Mouse (Mus musculus) spleen, postnatal 4 days (tissue): ENCODE results near the gene Slco1a5.
"Not testable (repeated sequence)": the region's sequence is repeated elsewhere in the genome, so short reads cannot be mapped to it uniquely, and the experiment has no call there.

Experiments used
- DNase-seq, 2 experiments: peaks; one replicate each; pipeline ENCODE4 v3.0.0; 2022; ENCODE audit warnings: low spot score in 2 of 2

Gene Slco1a5

DNA sequence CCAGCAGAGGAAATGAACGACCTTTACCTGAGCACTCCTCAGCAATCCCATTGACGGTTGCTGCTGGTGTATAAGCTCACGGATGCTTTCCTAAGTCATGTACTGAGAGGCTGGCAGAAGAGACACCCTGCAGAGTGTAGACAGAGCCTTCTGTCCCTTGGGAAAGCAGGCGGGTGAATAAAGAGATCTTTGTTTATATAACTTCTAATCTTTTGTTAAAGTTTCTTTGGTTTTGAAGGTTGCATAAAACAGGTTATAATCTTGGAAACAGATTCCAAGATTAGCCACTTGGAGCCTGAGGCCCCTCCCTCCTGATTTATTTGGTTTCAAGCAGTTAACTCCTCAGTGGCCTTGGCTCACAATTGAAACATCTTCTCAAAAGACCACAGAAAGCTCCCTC, at the start of gene Slco1a5:
Gene Slco1a5 (minus strand): TSS at position 101 of the 400 bp plus-strand sequence.
- no peak for DNase-seq

DNA sequence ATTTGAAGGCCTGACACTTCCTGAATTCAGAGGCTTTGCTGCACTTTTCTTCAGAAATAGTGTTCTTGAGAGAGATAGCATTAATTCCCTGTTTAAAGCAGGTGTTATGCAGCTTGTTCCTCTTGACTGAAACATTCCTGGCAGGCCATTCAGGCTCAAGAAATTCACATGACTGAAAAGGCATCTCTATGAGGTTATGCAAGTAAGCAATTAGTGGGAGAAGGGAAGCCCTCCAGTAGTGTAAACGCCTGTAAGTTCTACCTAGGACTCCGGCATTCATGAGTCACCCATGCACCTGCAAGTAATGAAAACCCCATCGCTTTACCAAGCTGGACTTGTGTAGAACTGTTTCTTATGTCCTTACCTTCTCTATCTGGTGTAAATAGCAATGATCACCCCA, 46.8 kb upstream of the Slco1a5 start:
- DNase-seq, result no peak

DNA sequence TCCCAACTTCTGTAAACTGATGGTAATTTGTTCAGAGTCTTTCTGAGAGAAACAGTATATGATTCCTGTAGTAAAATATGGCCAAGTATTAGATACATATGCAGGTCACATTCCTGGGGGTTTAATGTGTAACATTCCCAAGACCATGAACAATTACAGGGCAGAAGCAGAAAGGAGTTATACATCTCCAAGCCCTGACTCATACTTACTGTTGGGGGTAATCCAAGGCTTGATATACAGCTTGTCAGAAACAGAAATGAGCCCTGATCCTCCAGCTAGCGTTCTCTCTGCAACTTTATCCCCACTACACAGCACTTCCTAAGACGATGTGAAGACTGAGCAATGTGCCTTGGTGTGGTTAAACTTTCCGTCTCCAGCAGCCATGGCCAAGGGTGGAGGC, 44.8 kb upstream of the Slco1a5 start:
- DNase-seq, result no peak

DNA sequence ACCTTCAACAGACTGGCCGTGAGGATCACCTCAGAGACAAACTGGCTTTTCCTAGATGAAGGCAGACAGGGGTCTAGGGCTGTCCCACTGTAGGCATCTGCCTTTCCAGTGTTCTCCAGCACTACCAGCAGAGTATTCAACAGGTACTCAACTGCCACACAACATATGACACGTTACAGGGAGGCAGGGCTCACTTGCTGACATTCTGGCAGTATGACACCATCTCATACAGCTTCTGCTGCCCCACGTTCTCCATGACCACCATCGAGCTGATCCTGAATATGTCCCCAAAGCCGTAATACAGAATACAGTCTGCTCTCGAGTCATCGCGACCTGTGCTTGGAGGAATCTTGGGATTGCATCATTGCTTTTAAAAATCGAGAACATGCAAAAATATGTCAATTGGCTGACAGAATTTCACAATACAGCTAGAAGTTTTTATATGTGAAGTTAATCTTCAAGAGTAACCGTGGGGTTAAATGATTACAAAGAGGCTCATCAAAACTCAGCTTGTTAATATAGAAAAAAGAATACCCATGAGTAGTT, 43.8 kb upstream of the Slco1a5 start:
- no peak for DNase-seq

DNA sequence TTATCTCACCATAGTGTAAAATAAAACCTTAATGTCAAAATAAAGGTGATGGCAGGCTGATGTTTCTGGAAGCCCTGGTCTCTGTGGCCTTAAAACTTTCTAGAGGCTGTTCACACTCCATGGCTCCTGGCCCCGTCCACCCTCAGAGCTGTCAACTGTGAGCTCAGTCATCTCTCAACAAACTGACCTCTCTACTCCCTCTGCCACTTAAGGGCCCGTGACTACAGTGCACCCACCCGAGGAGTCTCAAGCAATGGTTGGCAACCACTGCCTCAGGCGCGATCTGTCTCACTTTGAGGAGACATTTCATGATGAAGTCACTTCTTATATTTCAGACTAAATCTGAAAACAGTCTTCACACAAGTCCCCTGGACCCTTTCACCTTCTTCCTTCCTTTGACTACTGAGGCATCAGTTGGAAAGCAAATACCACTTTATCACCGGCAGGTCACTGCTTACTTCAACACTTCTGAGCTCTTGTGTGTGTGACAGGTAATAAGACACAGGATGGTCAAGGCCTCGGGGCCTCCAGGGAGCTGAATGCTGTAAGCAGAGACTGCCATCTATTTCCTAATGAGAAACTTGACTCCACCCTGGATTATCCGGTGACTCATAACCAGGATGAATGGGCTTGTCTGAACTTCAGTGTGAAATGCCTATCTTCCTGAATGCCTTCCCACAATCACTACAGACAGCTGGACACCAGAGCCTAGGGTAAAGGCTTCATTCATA, 43.1 kb upstream of the Slco1a5 start:
- no peak for DNase-seq

DNA sequence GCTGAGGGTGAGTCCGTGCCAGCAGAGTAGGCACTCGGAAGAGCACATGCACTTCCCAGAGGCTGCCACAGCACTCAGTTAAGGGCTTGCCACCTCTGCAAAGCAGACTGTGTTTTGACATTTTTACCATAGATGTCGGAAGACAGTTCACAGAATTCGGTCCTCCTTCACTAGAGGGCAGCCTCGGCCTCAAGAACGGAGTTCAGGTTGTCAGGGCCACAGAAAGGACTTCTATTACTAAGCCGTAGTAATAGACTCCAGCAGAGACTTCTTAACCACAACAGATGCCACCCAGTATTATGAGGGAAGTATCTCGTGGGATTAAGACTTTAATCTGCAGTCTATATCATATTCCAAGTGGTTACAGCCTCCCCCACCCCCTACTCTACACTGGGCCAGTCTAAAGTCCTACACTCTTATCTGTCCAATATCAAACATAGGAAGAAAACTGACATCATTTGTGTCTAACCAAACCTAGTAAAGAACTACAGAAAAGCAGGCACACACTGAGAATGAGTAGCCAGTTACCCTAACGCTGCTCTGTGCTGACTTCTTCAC, 40.3 kb upstream of the Slco1a5 start:
- DNase-seq, result no peak

DNA sequence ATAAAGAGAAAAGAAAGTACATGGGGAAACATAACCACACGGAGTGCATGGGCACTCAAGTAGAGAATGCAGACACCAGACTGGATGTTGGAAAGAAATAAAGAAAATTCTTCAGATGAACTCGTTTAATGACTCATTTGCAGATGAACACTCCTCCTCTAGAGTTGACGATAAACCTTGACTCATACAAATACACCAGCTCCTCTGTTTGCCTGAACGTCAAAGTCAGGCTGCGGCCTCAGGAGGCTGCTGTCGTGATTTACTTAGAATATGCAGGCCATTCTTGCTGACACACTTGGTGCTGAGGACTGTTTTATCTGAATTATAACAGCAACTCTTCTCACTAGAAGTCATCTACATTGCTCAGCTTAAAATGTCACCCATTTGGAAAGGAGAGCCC, 39.3 kb upstream of the Slco1a5 start:
- DNase-seq, result no peak

DNA sequence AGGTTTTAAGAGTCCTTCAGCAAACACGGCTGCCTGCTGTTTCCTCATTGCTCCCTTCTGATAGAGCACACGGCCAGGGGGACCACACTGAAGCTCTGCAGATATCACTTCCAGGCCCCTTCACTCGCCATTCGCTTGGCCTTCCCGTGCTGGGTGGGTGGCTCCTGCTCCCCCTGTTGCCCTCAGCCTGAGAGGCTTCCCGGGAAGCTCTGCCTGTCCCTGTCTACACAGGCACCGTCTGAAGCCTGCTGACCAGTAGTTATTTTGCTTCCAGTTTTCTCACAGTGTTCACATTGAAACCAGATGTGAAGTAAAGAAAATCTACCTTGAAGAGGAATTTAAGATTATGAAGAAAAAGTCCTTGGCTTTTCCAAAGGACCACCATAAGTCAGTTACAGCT, 34.3 kb upstream of the Slco1a5 start:
- DNase-seq, result no peak

DNA sequence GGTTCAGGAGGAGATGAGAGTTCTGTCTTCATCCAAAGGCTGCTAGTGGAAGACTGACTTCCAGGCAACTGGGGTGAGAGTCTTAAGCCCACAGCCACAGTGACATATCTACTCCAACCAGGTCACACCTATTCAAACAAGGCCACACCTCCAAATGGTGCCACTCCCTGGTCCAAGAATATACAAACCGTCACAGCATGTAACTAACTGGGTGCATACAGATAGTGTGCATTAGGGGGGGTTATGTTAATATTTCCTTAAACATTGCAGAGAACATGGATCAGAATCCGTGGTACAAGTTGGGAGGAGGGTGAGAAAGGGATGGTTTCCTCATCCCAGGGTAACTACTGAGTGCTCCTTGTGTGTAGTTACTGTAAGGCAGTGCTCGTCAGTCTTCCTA, 29.3 kb upstream of the Slco1a5 start:
- not testable (repeated sequence) for DNase-seq

DNA sequence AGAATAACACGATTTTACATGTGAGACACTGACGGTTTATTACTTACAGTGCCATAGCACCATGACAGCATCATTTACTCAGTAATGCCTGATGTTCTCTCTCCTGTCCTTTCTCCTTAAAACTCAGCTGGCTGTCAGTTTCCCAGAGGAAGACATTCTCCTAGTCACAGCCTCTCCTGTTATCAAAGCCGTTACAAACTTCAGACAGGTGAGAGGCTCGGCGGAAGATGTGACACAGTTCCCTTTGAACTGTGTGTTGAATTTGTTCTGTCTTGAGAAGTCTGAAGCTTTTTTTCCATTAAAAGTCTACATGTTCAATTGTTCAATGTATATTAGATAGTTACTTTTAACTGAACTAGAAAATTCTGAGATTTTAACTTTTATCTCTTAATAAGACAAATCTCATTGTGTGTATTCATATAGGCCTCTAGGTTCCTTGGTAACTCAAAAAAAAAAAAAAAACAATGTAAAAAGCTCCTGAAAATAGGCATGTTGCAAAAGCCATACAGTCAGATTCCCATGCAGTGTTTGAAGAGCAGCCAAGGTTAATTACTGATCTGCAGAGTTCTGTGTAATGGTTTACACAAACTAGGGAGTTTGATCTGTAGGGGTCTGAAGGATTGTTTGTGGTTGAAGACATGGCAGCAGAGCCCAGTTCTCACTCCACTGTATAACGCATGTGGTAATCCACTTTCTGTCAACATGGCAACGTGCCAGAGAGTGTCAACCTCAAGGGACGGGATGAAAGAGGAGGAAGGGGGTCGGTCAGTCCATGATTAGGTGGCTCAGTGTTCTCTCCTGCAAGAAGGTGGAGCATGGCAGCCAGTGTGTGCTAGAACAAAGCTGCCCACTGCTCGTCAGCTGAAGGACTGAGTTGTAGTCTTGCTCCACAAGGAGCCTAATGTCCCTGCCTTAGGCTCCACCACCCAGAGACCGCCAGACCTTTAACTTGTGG, 24.9 kb upstream of the Slco1a5 start:
- no peak for DNase-seq

DNA sequence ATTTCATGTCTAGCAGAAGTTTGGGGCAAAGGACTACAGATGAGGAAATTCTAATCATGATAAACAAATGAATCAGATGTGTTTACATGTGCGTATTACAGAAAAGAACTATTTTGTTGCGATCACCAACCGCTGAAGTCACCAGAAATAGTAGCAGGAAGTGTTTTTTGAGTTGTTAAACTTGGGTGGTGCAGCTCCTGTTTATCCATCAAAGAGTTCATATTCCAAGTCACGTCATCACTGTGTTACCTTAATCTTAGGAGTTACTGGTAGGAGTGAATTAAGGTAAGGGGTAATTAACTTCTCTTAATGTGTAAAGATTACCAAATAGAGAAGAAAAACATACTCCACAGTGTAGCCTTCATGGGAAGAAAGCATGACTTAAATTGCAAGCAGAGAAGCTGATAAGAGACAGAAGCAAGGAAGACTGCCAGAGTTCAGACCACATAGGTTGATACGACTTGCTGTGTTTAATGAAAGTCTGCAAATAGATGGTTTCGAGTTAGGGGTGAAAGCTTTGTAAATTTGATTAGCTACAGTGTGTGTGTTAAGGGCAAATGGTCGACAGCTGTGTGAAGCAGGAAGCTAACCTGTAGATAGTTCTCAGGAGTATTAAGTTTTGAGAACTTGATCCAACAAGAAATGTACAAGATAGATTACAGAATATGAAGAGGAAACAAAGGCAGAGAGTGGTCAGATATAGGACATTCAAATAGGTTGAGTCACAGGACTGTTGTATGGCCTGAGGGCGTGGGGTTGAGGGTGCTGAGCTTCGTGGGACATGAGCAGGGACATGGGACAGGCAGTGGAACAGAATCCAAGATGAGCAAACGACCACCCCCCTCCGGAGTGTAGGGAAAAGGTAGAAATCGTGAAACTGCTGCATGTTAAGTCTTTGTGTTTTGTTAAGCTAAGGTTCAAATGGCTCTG, 23.7 kb upstream of the Slco1a5 start:
- no peak for DNase-seq

DNA sequence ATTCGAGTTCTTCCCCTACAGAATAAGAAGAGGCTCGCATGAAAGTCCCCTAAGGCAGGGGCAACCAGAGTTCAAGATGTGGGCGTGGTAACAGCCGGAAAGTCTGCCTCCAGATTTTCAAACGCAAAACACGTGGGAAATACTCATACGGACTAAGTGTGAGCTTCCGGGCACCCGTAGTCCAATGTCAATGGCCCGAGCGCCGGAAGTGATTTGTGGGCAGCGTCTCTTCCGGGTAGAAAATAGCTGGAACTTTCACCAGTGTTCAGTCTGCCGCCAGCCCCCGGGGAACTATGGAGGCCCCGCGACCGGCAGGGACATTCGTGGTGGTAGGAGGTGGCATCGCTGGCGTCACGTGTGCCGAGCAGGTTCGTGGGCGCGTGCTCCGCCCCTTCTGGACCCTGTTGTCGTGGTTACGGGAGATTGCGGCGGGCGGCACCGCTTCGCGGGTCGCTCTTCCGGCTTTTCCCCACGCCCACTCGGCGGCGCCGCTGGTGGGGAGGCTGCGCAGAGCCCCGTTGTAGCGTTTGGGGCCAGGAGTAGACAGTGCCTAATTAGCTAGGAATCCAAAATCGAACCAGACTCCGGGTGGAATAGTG, 22.8 kb upstream of the Slco1a5 start, which contains the start of gene Pyroxd1:
Gene Pyroxd1 (plus strand): TSS at position 215 of the 599 bp plus-strand sequence.
- peak; percentile 69 to 82 for DNase-seq

DNA sequence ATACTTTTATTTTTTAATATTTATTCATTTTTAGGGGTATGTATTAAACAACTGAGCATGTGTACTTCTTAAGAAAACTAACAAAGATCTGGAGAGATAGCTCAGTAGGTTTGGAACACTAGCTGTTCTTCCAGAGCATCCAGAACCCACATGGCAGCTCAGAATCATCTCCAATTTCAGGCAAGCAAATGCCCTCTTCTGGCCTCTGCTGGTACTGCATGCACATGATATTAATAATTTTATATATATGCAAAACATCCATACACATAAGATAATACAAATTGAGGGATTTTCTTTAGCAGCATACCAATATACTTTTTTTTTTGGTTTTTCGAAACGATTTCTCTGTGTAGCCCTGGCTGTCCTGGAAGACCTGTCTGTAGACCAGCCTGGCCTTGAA, 20.8 kb upstream of the Slco1a5 start:
- DNase-seq, result peak; percentile 48 to 78

DNA sequence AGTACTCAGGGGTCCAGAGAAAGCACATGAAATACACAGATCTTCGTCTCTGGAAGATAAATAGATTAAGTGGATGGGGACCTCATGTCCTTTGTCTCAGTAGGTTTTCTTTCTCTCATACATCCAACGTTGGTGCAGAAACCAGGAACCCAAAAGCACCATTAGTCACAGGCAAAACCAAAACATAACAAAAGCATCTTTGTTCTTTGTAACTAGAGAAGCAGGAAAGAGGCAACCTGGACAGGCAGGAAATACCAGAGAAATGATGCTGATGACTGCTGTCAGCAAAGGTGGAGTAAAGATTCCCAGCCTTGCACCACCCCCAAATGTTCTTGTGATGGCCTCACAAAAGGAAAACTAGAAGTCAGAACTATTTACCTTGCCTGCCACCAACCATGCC, 16.8 kb upstream of the Slco1a5 start:
- DNase-seq, result no peak

DNA sequence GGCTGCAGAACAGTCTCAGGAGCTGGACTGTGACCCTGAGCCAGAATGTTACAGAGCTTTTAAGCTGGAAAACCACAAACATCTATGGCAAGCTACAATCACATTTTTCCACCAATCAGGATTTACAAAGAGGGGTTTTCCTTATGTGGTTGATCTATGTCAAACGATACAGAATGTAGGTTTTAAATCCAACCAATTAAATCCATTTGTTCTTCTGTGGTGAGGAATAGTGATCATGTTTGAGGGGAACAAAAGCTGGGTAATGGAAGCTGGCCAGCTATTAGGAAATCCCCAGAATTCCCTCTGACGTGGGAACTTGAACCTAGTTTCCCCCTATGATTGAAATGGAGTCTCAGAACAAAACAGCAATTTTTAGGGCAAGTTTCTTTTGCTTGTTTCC, 16.2 kb upstream of the Slco1a5 start:
- peak in 1 of 2 experiments; percentile 28 for DNase-seq

DNA sequence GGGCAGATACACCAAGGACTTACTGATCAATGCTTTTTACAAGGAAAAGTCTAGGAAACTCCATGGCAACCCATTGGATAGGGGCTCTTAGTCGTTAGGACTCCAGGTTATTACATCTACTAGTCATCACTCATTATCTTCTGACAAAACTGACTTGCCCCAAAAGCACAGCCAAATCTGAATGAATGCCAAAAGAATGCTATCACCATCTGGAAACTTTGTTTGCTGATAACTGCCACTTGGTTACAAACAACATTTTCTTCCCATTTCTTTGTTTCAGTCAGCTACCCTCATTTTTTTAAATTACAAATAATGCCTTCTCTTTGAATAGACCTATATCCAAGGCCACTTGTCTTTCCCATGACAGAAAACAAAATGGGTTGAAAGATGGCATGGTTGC, 6.4 kb upstream of the Slco1a5 start:
- no peak for DNase-seq

DNA sequence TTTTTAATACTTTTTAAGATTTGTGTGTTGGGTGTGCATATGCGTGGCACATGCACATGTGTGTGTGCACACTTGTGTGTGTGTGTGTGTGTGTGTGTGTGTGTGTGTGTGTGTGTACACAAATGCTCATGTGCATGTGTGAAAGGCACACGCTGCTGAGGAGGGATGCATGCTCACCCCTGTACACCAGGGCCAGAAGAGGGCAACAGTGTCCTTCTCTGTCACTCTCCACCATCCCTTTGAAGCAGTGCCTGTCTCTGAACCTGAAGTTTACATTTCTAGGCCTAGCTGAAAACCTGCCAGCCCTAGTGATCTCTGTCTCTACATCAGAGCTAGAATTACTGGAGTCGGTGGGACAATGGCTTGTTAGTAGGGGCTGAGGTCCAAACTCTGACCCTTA, 3.8 kb upstream of the Slco1a5 start:
- DNase-seq, result no peak

DNA sequence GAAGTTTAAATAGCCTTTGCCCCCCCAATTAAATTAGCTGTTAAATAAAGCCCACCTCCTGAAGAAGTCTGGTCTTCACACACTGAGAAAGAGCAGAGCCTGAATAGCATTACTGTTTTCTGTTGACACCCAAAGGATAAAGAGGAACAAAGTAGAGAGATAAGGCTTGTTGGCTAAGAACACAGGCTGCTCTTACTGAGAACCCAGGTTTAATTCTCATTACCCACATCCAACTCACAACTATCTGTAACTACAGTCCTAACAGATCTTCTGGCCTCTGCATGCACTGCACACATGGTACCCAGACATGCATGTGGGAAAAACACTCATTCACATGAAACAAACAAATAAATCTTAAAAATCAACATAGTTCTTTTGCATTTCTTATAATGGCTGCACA, 5.7 kb downstream of the Slco1a5 start:
- no peak for DNase-seq

DNA sequence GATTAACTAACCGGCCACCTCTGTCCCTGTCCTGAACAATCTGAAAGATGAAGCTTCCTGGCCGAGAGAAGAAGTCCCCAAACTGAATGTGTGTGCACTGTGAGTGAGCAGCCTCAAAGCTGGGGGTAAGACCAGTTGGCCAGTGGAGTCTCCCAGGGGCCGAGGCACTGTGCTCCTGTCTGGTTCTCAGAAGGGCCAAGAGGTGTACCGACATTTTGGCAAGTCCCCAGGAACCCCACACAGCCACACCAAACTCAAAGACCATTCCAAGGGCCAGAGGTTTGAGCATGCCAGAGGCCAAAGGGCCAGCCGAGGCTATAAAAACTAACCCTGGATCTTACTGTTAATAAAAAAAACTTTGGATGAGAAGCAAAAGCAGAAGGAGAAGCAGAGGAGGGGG, 8.5 kb downstream of the Slco1a5 start:
- no peak for DNase-seq

DNA sequence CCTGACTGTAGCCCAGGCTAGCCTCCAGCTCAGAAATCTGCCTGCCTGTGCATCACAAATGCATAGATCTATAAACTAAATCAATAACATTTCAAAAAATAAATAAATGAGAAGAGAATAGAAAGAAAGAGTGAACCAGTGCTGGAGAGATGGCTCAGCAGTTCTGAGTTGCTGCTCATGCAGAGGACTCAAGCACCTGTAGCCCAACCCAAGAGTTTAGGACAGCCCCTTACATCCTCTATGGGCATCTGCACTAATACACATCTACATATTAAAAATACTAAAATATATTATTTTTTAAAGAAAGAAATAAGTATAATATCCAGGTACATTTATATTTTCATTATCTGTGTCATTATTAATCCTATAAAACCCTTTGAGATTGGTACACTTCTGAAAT, 17.7 kb downstream of the Slco1a5 start:
- no peak for DNase-seq

DNA sequence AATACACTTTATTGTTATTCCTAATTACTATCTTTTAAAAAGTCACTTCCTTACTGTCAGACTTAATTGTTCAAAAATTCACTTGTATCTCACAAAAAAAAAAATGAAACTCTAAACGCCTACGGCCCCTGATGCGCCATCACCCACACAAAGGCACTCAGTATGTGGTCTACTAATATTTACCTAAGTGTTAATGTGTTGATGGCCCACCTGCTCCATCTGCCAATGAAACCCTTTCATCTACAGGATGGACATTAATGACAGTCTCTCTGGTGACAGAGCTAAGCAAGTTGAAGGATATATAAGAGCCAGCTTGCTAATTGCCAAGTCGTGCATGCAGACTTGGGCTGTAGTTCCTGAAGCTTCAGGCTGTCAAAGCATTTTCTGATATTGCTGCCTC, 24.7 kb downstream of the Slco1a5 start, which contains the start of gene Iapp:
Gene Iapp (plus strand): TSS at position 326 of the 400 bp plus-strand sequence.
- DNase-seq, result no peak
